Mouse (Mus musculus) limb, embryonic 10.5 days (tissue): ENCODE results near the gene Fbrsl1. TPM values are rescaled to one million over a fixed set of nuclear protein-coding genes. Genes with fewer than 3 reads are reported as not detected.

ENCODE experiments used
- polyA plus RNA-seq: library from polyadenylated mRNA; unstranded; fragments of >200 nt; fragmentation: Nextera tagmentation; extraction: Ambion mirVana; gene quantifications from 2 replicates; pipeline ENCODE4 v1.2.1, GENCODE M21; 2016

The Fbrsl1 gene
- polyA plus RNA-seq, 1 experiment from 2014 or later, result 24.8 TPM

Other genes starting within 250 kb of the Fbrsl1 start
- 32.9 and 38.7 TPM in 2 replicates for gene Ankle2, start 217.5 kb downstream of the Fbrsl1 start, polyA plus RNA-seq
- 103 and 105 TPM in 2 replicates for gene Pgam5, start 178.6 kb downstream of the Fbrsl1 start, polyA plus RNA-seq
- 9.2 and 10.0 TPM in 2 replicates for gene Pxmp2, start 162.3 kb downstream of the Fbrsl1 start, polyA plus RNA-seq
- gene Pole, start 162.2 kb downstream of the Fbrsl1 start, polyA plus RNA-seq, result 56.1 and 56.5 TPM in 2 replicates
- gene P2rx2, start 105.3 kb downstream of the Fbrsl1 start, polyA plus RNA-seq, result 0.39 and 0.66 TPM in 2 replicates
- not detected in 2 replicates for gene Lrcol1, start 103.8 kb downstream of the Fbrsl1 start, polyA plus RNA-seq
- gene Galnt9, start 95.9 kb upstream of the Fbrsl1 start, polyA plus RNA-seq, result not detected in 2 replicates
- 90.4 and 102 TPM in 2 replicates for gene Noc4l, start 204.9 kb upstream of the Fbrsl1 start, polyA plus RNA-seq
- gene Ddx51, start 204.9 kb upstream of the Fbrsl1 start, polyA plus RNA-seq, result 38.1 and 51.8 TPM in 2 replicates